Mouse (Mus musculus) liver, postnatal 0 days (tissue): ENCODE data around the gene Klhl29.

Experiments
- CTCF ChIP-seq: sonication (generic); IDR thresholded peaks from 2 replicates; pipeline ENCODE4 v1.5.1; 2016; ENCODE audit warnings: antibody characterized with exemption, low read depth
- EP300 ChIP-seq: IDR thresholded peaks from 2 replicates; pipeline ENCODE4 v1.6.1; 2016; ENCODE audit warnings: antibody characterized with exemption, low read depth, mild to moderate bottlenecking

DNA sequence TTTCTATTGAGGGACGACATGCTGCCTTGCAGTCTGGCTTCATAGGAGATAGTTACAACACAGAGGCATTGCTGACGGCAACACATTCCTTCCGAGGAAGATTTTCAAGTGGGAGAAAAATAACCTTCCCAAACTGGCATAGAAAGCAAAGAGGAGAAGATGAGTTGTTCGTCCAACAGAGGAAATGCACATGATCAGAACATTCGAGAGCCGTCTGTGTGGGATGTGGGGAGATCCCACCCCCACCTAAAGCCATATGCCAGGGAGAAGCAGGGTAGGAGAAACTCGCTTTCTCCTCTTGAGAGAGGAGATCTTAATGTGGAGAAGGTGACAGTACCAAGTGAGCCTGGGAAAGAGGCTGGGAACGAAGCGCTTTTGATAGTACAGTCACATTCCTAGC lies 22.1 kb downstream of the Klhl29 start:
- TF ChIP-seq CTCF, result no peak
- TF ChIP-seq EP300, result no peak
